Mouse (Mus musculus): ENCODE data around the gene Mul1.

The Mul1 gene

DNA sequence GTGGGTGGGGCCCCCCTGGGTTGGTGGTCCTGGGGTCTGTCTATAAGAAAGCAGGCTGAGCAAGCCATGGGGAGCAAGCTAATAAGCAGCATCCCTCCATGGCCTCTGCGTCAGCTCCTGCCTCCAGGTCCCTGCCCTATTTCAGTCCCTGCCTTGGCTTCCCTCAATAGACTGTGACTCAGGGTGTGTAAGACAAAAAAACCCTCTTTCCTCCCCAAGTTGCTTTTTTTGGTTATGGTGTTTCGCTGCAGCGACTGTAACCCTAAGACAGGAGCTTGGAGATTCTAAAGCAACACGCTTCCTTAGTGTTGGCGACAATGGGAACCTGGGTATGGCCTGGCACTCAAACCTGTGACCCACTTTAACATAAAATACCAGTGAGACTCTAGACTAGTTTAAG, 27.0 kb downstream of the Mul1 start:
- no peak for DNase-seq (ENCODE audit: low spot score in 2 of 2)

DNA sequence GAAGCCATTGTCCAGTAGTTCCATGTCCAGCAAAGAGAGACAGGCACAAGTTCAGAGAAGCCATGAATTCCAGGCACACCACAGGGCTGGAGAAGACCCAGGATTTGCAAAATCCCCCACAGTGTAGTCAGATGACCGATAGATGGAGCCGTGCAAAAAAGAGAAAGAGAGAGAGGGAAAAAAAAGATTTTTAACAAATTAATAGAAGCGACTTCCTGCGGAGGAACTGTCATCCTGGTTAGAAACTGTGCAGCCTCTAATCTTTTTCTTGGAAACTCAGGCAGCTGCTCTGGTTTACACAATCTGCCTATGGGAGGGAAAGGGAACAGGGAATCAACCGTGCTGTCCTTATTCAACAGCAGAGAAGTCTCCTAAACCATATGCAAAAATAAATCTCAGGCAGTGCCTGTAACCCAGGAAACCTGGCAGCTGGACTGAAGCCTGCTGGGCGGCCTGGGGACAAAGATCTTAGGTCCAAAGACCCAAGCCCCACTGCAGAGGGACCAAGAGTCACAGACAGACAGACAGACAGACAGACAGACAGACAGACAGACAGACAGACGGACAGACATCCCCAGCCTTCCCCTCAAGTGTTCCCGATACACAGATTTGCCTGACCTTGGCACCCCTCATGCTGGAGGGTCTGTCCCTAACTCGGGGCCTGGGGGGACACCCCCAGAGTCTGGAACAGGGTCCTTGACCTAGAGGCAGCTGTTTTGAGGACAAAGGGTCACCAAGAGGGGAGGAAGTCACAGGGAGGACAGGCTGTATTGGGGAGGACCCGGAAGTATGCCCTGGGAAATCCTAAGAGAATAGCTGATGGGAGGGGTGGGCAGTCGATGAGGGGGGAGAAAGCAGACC, 28.7 kb downstream of the Mul1 start:
- DNase-seq (ENCODE audit: low spot score in 2 of 2), result peak in 1 of 2 experiments; percentile 5

DNA sequence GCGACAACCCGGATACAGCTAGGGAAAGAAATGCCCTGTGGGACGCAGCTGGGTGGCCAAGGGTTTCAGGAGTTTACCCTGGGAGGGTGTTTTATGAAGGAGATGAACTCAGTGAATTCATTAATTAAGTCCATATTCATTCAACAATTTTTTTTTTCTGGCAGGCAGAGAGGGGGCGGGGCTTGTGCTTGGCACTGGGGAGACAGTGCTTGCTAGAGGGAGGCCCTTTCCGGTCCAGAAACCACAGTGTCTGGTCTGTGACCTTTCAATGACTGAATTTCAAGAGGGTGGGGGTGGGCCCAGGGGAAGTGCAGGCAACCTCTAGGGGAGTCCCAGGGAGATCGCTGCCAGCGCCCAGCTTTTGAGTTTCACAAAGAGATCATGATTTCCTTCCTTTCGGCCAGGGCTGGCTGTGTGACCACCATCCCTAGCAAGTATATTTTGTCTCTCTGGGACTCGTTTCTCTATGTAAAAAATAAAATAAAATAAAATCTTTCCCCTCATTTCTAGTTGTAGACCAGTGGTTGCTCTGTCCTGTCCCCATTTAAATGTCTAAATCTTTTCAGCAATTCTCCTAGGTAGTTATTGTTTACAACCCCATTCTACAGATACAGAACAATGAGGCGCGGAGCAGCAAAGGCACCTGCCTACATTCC, 29.5 kb downstream of the Mul1 start:
- peak; percentile 82 to 88 for DNase-seq (ENCODE audit: low spot score in 2 of 2)

DNA sequence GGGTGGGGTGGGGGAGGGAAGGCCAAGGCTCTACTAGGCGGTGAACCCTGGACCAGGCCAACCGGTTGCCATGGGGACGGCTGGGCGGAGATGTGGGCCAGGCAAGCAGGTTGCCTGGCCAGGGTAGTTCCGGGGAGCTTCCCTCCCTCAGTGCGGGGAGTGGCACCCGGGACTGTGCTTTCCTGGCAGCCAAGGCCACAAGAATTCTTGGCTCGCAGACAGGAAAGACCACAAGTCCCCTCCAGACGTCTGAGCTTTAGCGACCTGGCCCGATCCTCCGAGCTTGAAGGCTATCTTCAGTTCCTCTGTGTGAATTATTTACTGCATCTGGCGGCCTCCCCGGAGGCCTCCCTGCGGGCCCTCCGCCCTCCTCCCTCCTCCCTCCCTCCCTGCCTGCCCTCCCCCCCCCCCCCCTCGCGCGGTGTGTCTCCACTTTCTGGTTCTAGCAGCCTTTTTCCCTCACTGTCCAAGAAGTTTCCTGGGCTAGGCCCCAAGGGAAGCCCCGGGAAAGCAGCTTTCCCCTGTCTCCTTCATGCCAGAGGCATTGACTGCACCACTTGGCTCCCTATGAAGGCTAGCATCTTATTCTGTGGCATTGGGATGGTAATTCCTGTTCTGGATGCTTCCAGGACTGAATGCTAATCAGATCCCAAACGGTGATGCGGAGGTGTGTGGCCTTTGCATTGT, 30.3 kb downstream of the Mul1 start:
- DNase-seq (ENCODE audit: low spot score in 2 of 2), result peak; percentile 22 to 36

DNA sequence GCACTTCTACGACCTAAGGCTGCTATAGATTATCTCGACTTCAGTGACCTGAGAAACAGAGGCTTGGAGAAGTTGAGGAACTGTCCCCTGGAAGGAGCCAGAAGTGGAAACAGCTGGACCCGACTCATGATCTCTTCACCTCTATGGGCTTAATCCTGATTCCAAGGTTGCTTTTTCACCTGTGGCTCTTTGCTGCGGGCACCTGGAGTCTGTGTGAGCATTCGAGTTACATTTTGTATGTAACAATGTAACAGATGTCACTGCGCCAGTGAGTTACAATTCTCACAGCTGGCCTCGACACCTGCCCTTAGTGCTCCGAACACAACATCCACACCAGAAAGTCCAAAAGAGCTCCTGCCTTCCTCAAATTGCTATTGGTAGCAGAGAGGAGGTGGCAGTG, 31.0 kb downstream of the Mul1 start:
- DNase-seq (ENCODE audit: low spot score in 2 of 2), result no peak

DNA sequence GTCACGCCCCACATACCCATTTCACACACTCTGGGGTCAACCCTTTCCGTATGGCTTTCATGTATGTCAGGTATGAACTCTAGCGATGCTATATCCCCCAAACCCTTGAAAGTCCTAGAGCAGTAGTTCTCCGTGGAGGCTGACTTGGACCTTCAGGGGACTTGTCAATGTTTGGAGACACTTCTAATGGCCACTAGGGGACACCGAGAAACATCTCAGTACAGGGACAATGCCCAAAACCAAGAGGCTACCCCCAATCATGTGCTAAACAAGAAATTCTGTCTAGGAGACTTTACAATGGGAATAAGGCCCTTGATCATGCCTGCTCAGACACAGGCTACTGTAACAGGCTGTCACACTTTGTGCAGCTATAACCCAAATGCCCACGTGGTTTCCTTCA, 32.2 kb downstream of the Mul1 start:
- DNase-seq (ENCODE audit: low spot score in 2 of 2), result no peak

DNA sequence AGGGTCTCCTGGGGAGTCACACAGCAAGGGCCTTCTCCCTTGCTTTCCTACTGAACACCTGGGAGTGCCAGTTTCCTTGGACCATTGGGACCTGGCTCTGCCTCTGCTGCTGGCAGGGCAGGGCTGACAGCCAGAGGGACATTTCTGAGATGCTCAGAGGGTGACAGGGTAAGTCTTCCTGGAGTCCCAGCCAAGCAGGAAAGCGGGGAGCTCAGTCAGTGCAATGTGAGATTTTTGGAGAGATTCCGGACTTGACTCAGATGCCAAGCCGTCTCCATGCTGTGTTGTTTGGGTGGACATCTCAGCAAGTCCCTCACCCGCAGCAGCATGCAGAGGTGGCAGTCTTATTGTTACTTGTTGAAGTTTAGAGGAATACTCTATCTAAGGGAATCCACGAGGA, 33.0 kb downstream of the Mul1 start:
- DNase-seq (ENCODE audit: low spot score in 2 of 2), result no peak

DNA sequence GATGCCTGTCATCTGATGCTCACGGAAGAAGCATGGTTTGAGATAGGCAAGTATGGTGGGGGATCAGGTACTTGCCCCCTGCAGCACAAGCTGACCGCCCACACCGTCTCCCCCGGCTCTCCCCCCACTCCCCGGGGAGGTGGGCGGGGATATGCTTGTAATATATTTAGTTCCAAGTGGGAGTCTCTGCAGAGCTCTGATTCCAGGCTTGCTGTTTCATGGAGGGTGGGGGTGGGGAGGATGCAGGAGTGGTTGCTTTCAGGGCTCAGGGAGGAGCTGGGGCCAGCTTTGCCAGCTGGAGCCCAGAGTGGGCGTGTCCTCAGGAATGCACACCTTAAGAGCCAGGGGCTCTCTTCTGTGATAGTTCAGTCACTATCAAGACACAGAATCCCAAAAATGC, 34.6 kb downstream of the Mul1 start:
- DNase-seq (ENCODE audit: low spot score in 2 of 2), result no peak

DNA sequence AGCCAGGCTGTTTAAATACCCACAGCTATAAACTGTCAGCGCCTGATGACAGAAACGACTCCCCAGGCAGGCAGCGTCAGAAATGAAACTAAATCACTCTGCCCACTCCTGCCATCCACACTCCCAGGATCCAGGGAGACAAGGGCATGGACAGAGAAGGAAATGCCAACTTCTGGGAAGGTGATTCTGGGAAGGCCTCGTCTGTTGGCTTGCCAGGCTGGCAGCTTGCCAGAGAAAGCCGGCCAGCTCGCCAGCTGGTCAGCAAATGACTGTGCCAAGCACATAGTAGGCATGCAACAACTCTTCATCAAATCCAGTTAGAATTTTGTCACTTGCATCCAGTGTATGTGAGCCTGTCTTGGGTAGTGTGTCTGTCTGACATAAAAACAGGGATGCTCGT, 36.8 kb downstream of the Mul1 start:
- DNase-seq (ENCODE audit: low spot score in 2 of 2), result no peak

DNA sequence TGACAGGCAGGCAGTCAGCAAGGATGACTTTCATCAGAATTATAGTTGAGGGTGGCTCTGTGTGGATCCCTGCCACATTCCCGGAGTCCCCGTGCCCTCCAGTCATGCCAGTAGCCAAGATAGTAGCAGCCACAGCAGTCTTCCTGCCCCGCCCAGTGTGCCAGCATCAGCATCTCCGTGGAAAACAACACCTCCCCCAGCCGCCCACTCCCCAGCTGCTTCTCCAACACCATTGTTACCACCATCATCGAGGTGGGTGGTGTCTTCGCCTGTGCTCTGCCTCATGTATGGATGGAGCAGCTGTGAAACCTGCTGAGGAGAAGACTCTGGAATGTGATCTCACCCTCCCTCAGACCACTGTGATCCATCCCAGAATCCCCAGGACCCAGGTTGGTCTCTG, 45.1 kb downstream of the Mul1 start:
- DNase-seq (ENCODE audit: low spot score in 2 of 2), result no peak

DNA sequence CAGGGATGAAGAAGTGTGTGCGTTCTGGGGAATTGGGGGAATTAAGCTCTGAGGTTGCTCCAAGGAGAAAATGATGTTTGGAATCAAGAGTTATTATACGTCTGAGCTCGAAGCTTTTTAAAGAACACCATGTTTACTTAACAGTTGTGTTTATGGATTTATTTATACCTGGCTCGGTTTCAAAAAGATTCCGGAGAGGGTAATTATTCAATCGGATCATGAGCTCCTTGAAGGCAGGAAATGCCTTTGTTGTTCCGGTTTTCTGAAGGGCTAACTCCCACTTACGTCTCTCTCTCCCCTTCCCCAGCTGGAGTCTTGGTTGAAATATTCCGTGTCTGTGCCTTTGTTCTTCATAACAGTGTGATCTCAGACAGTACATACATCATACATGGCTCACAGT, 46.5 kb downstream of the Mul1 start:
- no peak for DNase-seq (ENCODE audit: low spot score in 2 of 2)

DNA sequence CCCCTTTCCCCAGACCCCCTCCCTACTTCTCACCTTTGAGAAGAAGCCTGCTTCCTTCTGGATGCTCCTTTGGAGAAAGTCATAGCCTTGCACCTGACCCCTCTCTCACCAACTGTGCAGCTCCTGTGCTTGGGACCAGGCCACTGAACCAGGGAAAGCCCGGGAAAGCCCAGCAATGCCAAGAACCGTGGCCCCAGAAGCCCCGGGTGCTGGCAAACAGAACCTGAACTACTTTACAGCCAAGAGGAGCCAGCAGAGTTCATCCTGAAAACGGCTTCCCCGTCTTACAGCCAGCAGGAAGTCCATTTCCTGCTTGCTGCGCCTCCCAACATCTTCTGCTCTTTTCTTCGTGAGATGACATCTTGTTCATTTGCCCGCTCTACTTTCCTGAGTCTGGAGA, 48.2 kb downstream of the Mul1 start:
- DNase-seq (ENCODE audit: low spot score in 2 of 2), result no peak

DNA sequence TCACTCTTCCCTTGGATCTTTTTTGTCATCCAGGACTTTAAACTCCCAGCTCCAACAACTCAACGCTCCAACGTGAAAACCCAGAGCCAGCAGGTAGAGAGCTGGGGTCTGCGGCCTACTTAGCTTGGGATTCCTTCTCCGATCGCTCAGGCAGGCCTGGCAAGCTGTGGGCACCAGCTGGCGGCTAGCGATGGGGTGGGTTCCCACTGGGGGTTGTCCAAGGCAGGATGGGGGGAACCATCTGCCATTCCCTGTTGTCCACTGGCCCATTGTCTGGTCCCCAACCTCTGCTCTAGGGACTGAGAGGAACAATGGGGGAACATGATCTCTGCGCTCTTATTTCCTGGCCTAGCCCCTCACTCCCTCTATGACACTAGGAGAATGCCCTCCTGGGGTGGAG, 53.8 kb downstream of the Mul1 start:
- no peak for DNase-seq (ENCODE audit: low spot score in 2 of 2)

DNA sequence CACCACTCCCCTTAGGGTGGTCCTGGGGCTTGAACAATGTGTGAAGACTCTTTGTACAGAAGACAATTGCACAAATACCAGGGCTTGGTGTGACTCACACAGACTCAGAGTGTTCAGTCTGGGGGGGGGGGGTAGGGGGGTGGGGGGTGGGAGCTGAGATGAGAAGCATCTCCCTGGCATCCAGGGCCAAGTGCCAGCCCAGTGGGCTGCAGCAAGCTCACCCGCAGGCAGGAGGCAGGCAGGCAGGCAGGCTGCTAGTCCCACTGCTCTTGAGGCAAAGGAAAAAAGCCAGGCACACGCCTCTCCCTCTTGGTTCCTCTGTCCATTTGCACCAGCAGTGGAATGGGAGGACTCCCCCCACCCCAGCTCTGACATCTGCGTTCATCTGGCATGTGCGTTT, 56.6 kb downstream of the Mul1 start:
- no peak for DNase-seq (ENCODE audit: low spot score in 2 of 2)
